Mouse (Mus musculus) MEL (cell line): ENCODE results near the gene Gm38119. TPM values are rescaled to one million over a fixed set of nuclear protein-coding genes. Genes with fewer than 3 reads are reported as not detected.

Source experiments
- DNase-seq: peaks from one replicate; pipeline ENCODE4 v3.0.0; 2011; ENCODE audit warnings: low read depth, low spot score
- H3K27ac ChIP-seq: 2 replicates; pipeline ENCODE4 v1.5.1; 2012; ENCODE audit warnings: low read depth, mild to moderate bottlenecking, control low read depth, low read length, moderate library complexity; ENCODE audit not compliant: control insufficient read depth
- H3K27me3 ChIP-seq, 2 experiments: fragments of 150-350 bp in 1 of 2; sonication (generic) in 1 of 2; 2 replicates each; pipeline ENCODE4 v1.6.1; 2012; ENCODE audit warnings: low read length in 2 of 2, mild to moderate bottlenecking in 2 of 2, improper control_type of control experiment in 1 of 2, moderate library complexity in 1 of 2; ENCODE audit not compliant: insufficient read depth in 2 of 2, control insufficient read depth in 1 of 2
- H3K36me3 ChIP-seq, 2 experiments: 2 replicates each; pipeline ENCODE4 v1.6.1; 2012 to 2014; ENCODE audit warnings: low read length in 2 of 2, improper control_type of control experiment in 1 of 2, inconsistent platforms in 1 of 2, mild to moderate bottlenecking in 1 of 2; ENCODE audit not compliant: insufficient read depth in 2 of 2, control insufficient read depth in 1 of 2
- H3K4me1 ChIP-seq, 2 experiments: fragments of 150-350 bp in 1 of 2; sonication (generic) in 1 of 2; 2 replicates each; pipeline ENCODE4 v1.6.1; 2012; ENCODE audit warnings: low read length in 2 of 2, improper control_type of control experiment in 1 of 2, mild to moderate bottlenecking in 1 of 2; ENCODE audit not compliant: insufficient read depth in 2 of 2, control insufficient read depth in 1 of 2
- H3K4me3 ChIP-seq, 2 experiments: fragments of 150-350 bp in 1 of 2; sonication (generic) in 1 of 2; 2 replicates each; pipeline ENCODE4 v1.5.1; 2012; ENCODE audit warnings: low read depth in 2 of 2, low read length in 2 of 2, mild to moderate bottlenecking in 2 of 2, moderate library complexity in 2 of 2, control low read depth in 1 of 2, improper control_type of control experiment in 1 of 2; ENCODE audit not compliant: control insufficient read depth in 1 of 2, insufficient read depth in 1 of 2
- H3K79me2 ChIP-seq: 2 replicates; pipeline ENCODE4 v1.6.1; 2012; ENCODE audit warnings: mild to moderate bottlenecking, low read length, moderate library complexity; ENCODE audit not compliant: control insufficient read depth, poor library complexity, insufficient read depth
- H3K9ac ChIP-seq: 2 replicates; pipeline ENCODE4 v1.6.1; 2012; ENCODE audit warnings: low read depth, mild to moderate bottlenecking, control low read depth, low read length, moderate library complexity; ENCODE audit not compliant: control insufficient read depth, poor library complexity, severe bottlenecking
- H3K9me3 ChIP-seq: fragments of 150-350 bp; sonication (generic); replicated peaks from 2 replicates; pipeline ENCODE4 v1.6.1; 2012; ENCODE audit warnings: mild to moderate bottlenecking, low read length, improper control_type of control experiment, moderate library complexity; ENCODE audit not compliant: insufficient read depth
- CTCF ChIP-seq, 3 experiments: IDR thresholded peaks in 2 of 3; conservative IDR thresholded peaks in 1 of 3; 2 replicates each; pipeline ENCODE4 v1.5.1; 2011 to 2012; ENCODE audit warnings: low read length in 3 of 3, low read depth in 2 of 3, mild to moderate bottlenecking in 2 of 3, improper control_type of control experiment in 1 of 3, inconsistent platforms in 1 of 3, mixed read lengths in 1 of 3, moderate library complexity in 1 of 3; ENCODE audit not compliant: control insufficient read depth in 1 of 3, insufficient read depth in 1 of 3, poor library complexity in 1 of 3, severe bottlenecking in 1 of 3
- JUND ChIP-seq: IDR thresholded peaks from 2 replicates; pipeline ENCODE4 v1.6.1; 2011; ENCODE audit warnings: low read depth, mild to moderate bottlenecking, improper control_type of control experiment, low read length
- MAFK ChIP-seq: IDR thresholded peaks from 2 replicates; pipeline ENCODE4 v1.6.1; 2011; ENCODE audit warnings: low read depth, mild to moderate bottlenecking, low read length, improper control_type of control experiment, borderline replicate concordance
- MXI1 ChIP-seq: IDR thresholded peaks from 2 replicates; pipeline ENCODE4 v1.6.1; 2011; ENCODE audit warnings: mild to moderate bottlenecking, low read depth, low read length, improper control_type of control experiment
- MYC ChIP-seq: IDR thresholded peaks from 2 replicates; pipeline ENCODE4 v1.6.1; 2011; ENCODE audit warnings: low read depth, mild to moderate bottlenecking, low read length, improper control_type of control experiment, moderate library complexity
- POLR2A ChIP-seq, 2 experiments: IDR thresholded peaks; 2 replicates each; pipeline ENCODE4 v1.6.1; 2011 to 2012; ENCODE audit warnings: low read length in 2 of 2, mild to moderate bottlenecking in 2 of 2, control low read depth in 1 of 2, improper control_type of control experiment in 1 of 2, low read depth in 1 of 2, moderate library complexity in 1 of 2; ENCODE audit not compliant: control insufficient read depth in 1 of 2, insufficient read depth in 1 of 2, poor library complexity in 1 of 2
- POLR2AphosphoS2 ChIP-seq: IDR thresholded peaks from 2 replicates; pipeline ENCODE4 v1.6.1; 2011; ENCODE audit warnings: low read length, improper control_type of control experiment
- POLR2AphosphoS5 ChIP-seq: IDR thresholded peaks from 2 replicates; pipeline ENCODE4 v1.6.1; 2012; ENCODE audit warnings: low read depth, borderline replicate concordance, mild to moderate bottlenecking, inconsistent platforms, low read length, moderate library complexity, mixed read lengths
- RAD21 ChIP-seq: IDR thresholded peaks from 2 replicates; pipeline ENCODE4 v1.6.1; 2011; ENCODE audit warnings: mild to moderate bottlenecking, low read depth, low read length, improper control_type of control experiment
- TBP ChIP-seq: IDR thresholded peaks from 2 replicates; pipeline ENCODE4 v1.8.0; 2011; ENCODE audit warnings: low read depth, low read length, improper control_type of control experiment
- TCF12 ChIP-seq: IDR thresholded peaks from 2 replicates; pipeline ENCODE4 v1.6.1; 2014; ENCODE audit warnings: low read depth, mild to moderate bottlenecking, inconsistent platforms, low read length, improper control_type of control experiment, moderate library complexity
- UBTF ChIP-seq: IDR thresholded peaks from 2 replicates; pipeline ENCODE4 v1.6.1; 2012; ENCODE audit warnings: low read depth, mild to moderate bottlenecking, inconsistent platforms, low read length, improper control_type of control experiment, moderate library complexity, borderline replicate concordance; ENCODE audit not compliant: insufficient read depth
- USF1 ChIP-seq: IDR thresholded peaks from 2 replicates; pipeline ENCODE4 v1.6.1; 2014; ENCODE audit warnings: low read depth, mild to moderate bottlenecking, inconsistent platforms, low read length, improper control_type of control experiment, moderate library complexity
- ZKSCAN1 ChIP-seq: IDR thresholded peaks from 2 replicates; pipeline ENCODE4 v1.6.1; 2012; ENCODE audit warnings: low read depth, mild to moderate bottlenecking, inconsistent platforms, low read length, improper control_type of control experiment, moderate library complexity
- polyA plus RNA-seq, 2 experiments: library from polyadenylated mRNA; stranded (reverse) in 1 of 2; unstranded in 1 of 2; fragments of >175 nt in 1 of 2; fragments of >200 nt in 1 of 2; gene quantifications; 2 replicates each; pipeline versions ENCODE4 v1.2.1 to v1.2.4; 2012; ENCODE audit warnings: low replicate concordance in 2 of 2, low read depth in 1 of 2; ENCODE audit not compliant: insufficient read length in 2 of 2, insufficient read depth in 1 of 2, missing spikeins in 1 of 2
- total RNA-seq: library from RNA; depleted of rRNA; stranded (reverse); fragments of 300-350 nt; gene quantifications from 2 replicates; pipeline ENCODE4 v1.2.3, GENCODE M21; 2012

Gm38119 gene
- total and polyA plus RNA-seq, 3 experiments, result not detected

DNA sequence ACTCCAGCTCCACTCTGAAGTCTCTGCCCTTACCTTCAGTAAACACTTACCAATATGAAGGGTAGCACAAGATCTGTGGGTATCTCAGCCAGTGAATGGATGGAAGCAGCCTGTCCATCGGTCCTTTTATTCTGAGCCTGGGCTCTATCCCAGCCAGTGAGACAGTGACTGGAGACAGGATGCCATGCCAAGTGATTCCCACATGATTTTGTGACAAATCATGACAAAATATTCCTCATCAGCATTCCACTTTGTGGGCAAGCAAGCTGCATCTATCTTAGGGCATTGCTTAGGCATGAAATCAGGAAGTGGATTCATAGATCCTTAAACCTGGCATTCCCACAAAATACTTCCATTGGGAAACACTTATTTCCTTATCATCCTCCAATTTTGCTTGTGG lies 13.3 kb upstream of the Gm38119 start, which contains the start of gene Lce1g:
Gene Lce1g, minus strand, starts transcription at position 101 of the 400 bp plus-strand sequence.
- Histone ChIP-seq H3K4me3 (no peak within 1 kb of the TSS), H3K27me3 (no peaks in the 10 kb centered on the region), H3K9ac (no peak within 1 kb of the TSS), H3K27ac (no peak within 1 kb of the TSS), H3K4me1 (no peaks in the 10 kb centered on the region), H3K79me2 (no peaks in the 10 kb centered on the region), H3K36me3 (no peaks in the 10 kb centered on the region), H3K9me3 (no peaks in the 10 kb centered on the region)
- no peak for DNase-seq
- TF ChIP-seq JUND (no peak), RAD21 (no peak), USF1 (no peak), MYC (no peak), MXI1 (no peak), POLR2A (IDR thresholded peaks at IDR 0.05; ENCODE audit: control insufficient read depth in 1 of 2, insufficient read depth in 1 of 2, low read depth in 1 of 2, low read length in 2 of 2, poor library complexity in 1 of 2) (no peak), MAFK (no peak), TBP (no peak), ZKSCAN1 (no peak), CTCF (IDR thresholded peaks at IDR 0.05 in 2 of 3, conservative IDR thresholded peaks at IDR 0.05 in 1 of 3; ENCODE audit: control insufficient read depth in 1 of 3, insufficient read depth in 1 of 3, low read depth in 2 of 3, low read length in 3 of 3, poor library complexity in 1 of 3, severe bottlenecking in 1 of 3) (no peak), TCF12 (no peak), UBTF (no peak)

DNA sequence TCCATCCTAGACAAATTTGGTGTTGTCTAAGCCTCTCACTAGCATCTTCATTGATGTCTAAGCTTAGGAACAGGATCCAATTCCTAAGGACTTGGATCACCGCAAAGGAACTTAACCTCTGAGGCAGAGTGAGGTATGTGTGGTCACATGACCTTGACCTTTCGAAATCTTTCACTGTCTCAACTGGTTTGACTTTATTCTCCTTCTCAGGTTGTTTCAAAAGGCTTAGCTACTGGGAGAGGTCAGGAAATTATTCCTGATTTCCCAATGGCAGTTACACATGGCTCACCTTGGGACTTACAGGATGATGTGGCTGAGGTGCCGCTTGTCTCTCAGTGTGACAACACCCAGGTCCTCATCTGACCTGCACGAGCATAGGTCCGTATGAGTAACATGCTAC lies 16.3 kb downstream of the Gm38119 start:
- H3K36me3 ChIP-seq, result no peaks in the 10 kb centered on the region
- no peaks in the 10 kb centered on the region for H3K9me3 ChIP-seq
- H3K27ac ChIP-seq, result no peak overlapping the region
- no peak for DNase-seq
- H3K79me2 ChIP-seq, result no peaks in the 10 kb centered on the region
- TF ChIP-seq POLR2AphosphoS5, result no peak
- H3K4me3 ChIP-seq, result no peak overlapping the region
- H3K4me1 ChIP-seq, result no peaks in the 10 kb centered on the region
- no peak overlapping the region for H3K9ac ChIP-seq
- no peaks in the 10 kb centered on the region; a peak in 1 of 4 replicates for H3K27me3 ChIP-seq

DNA sequence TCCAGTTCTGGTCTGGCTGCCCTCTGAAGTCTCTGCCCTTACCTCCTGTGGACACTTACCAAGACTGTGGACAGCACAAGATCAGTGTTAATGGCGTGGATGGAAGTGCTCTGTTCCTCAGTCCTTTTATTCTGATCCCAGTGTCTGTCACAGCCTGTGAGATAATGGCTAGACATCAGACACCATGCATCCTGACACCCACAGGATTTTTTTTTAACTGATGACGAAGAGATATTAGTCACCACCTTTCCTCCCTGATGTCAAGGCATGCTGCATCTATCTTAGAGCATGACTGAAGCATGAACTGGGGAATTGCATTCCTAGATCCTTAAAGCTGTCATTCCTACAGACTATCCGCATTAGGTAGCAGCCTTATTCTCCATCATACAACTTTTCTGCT lies 18.6 kb downstream of the Gm38119 start, which contains the start of gene Lce1f:
Gene Lce1f, minus strand, starts transcription at position 101 of the 400 bp plus-strand sequence.
- H3K36me3 ChIP-seq, result no peaks in the 10 kb centered on the region
- TF ChIP-seq JUND, result no peak
- no peak for TF ChIP-seq POLR2AphosphoS2
- H3K79me2 ChIP-seq, result no peaks in the 10 kb centered on the region
- H3K4me1 ChIP-seq, result no peaks in the 10 kb centered on the region
- no peak within 1 kb of the TSS for H3K9ac ChIP-seq
- no peak for DNase-seq
- no peaks in the 10 kb centered on the region for H3K27me3 ChIP-seq
- no peak within 1 kb of the TSS for H3K4me3 ChIP-seq
- no peak within 1 kb of the TSS for H3K27ac ChIP-seq
- H3K9me3 ChIP-seq, result no peaks in the 10 kb centered on the region
